Mouse (Mus musculus) lung, adult 2 months (tissue): Measurements from ENCODE around the gene Ptprd.

Experiments
- CTCF ChIP-seq: fragments of 200-500 bp; IDR thresholded peaks from 2 replicates; pipeline ENCODE4 v1.5.1; 2011; ENCODE audit warnings: mild to moderate bottlenecking, low read length, control low read depth; ENCODE audit not compliant: insufficient read depth
- POLR2A ChIP-seq: fragments of 200-500 bp; IDR thresholded peaks from 2 replicates; pipeline ENCODE4 v1.6.1; 2011; ENCODE audit warnings: low read depth, mild to moderate bottlenecking, control low read depth, low read length, borderline replicate concordance; ENCODE audit errors: extremely low read depth

- TF ChIP-seq POLR2A (no peak), CTCF (no peak)
Observed at GRCm38 (mm10) chr4:77316644-77317043, 895.1 kb downstream of the Ptprd start.
